Mouse (Mus musculus) intestine, postnatal 0 days (tissue): ENCODE measurements around the gene Thrb. TPM values are rescaled to one million over a fixed set of nuclear protein-coding genes. Genes with fewer than 3 reads are reported as not detected.

Experiments used
- ATAC-seq: fragments of 200-750 bp; cut with Nextera tagmentation; 2 replicates; pipeline ENCODE4 v1.8.0; 2017; ENCODE audit warnings: mild to moderate bottlenecking, moderate TSS enrichment, moderate library complexity
- H3K27ac ChIP-seq: fragments of 300-500 bp; sonication (generic); 2 replicates; pipeline ENCODE4 v1.5.1; 2014; ENCODE audit warnings: mild to moderate bottlenecking, low read depth, low read length, moderate library complexity
- H3K27me3 ChIP-seq: fragments of 300-500 bp; sonication (generic); replicated peaks from 2 replicates; pipeline ENCODE4 v1.6.1; 2014; ENCODE audit warnings: low read length, mixed read lengths; ENCODE audit not compliant: control insufficient read depth, insufficient read depth
- H3K36me3 ChIP-seq: fragments of 300-500 bp; sonication (generic); 2 replicates; pipeline ENCODE4 v1.6.1; 2014; ENCODE audit warnings: mild to moderate bottlenecking, moderate library complexity; ENCODE audit not compliant: control insufficient read depth, insufficient read depth
- H3K4me1 ChIP-seq: fragments of 300-500 bp; sonication (generic); replicated peaks from 2 replicates; pipeline ENCODE4 v1.6.1; 2014; ENCODE audit warnings: antibody characterized with exemption, low read length, mixed read lengths; ENCODE audit not compliant: control insufficient read depth, insufficient read depth
- H3K4me2 ChIP-seq: fragments of 300-500 bp; sonication (generic); replicated peaks from 2 replicates; pipeline ENCODE4 v1.6.1; 2014; ENCODE audit warnings: low read depth, mild to moderate bottlenecking, moderate library complexity
- H3K4me3 ChIP-seq: fragments of 300-500 bp; sonication (generic); 2 replicates; pipeline ENCODE4 v1.5.1; 2014; ENCODE audit warnings: low read depth, low read length
- H3K9ac ChIP-seq: fragments of 300-500 bp; sonication (generic); 2 replicates; pipeline ENCODE4 v1.6.1; 2014; ENCODE audit warnings: mild to moderate bottlenecking, low read depth, low read length
- H3K9me3 ChIP-seq: fragments of 300-500 bp; sonication (generic); 2 replicates; pipeline ENCODE4 v1.6.1; 2016; ENCODE audit warnings: mixed run types; ENCODE audit not compliant: control insufficient read depth
- CTCF ChIP-seq: sonication (generic); IDR thresholded peaks from 2 replicates; pipeline ENCODE4 v1.5.1; 2016; ENCODE audit warnings: low read depth, mild to moderate bottlenecking, control low read depth, antibody characterized with exemption, moderate library complexity
- WGBS: fragments of 180-500 bp; shearing (Covaris S2); extraction: QIAGEN DNeasy Blood & Tissue Kit; methylation state at CpG from one replicate; pipeline ENCODE4 v1.1.7; 2014; 5-methylcytosine and 5-hydroxymethylcytosine counted together
- polyA plus RNA-seq: library from polyadenylated mRNA; unstranded; fragments of >200 nt; fragmentation: Nextera tagmentation; extraction: Ambion mirVana; gene quantifications from 2 replicates; pipeline ENCODE4 v1.2.1, GENCODE M21; 2015

Gene Thrb
- polyA plus RNA-seq, 1 experiment from 2014 or later, result 5.8 TPM

- H3K36me3 ChIP-seq, result no peaks in the 10 kb centered on the region
- TF ChIP-seq CTCF, result no peak
- no peaks in the 10 kb centered on the region for H3K9me3 ChIP-seq
- WGBS, result 67% methylated on average over 3 of the region's 3 CpGs
- ATAC-seq, result no peak
- no peak overlapping the region for H3K4me2 ChIP-seq
- no peak overlapping the region for H3K9ac ChIP-seq
- no peaks in the 10 kb centered on the region for H3K4me1 ChIP-seq
- no peak overlapping the region for H3K4me3 ChIP-seq
- no peak overlapping the region for H3K27ac ChIP-seq
- no peaks in the 10 kb centered on the region for H3K27me3 ChIP-seq
These were observed 18.3 kb upstream of the Thrb start for GRCm38 (mm10) chr14:17641770-17642169.

- Histone ChIP-seq H3K27me3 (no peaks in the 10 kb centered on the region; the same call in 1 of the 2 replicates), H3K9ac (no peak overlapping the region), H3K36me3 (no peaks in the 10 kb centered on the region), H3K9me3 (no peaks in the 10 kb centered on the region), H3K27ac (no peak overlapping the region), H3K4me3 (no peak overlapping the region), H3K4me1 (no peaks in the 10 kb centered on the region), H3K4me2 (no peak overlapping the region)
- TF ChIP-seq CTCF, result no peak
- ATAC-seq, result no peak
- WGBS, result 78% methylated on average over 5 of the region's 5 CpGs
These were observed 5.0 kb upstream of the Thrb start for GRCm38 (mm10) chr14:17655084-17655483.

GRCm38 (mm10) chr14:17659031-17659430 lies 1.0 kb upstream of the Thrb start:
- Histone ChIP-seq H3K27me3 (no peaks in the 10 kb centered on the region; the same call in 1 of the 2 replicates), H3K9ac (no peak overlapping the region), H3K9me3 (no peaks in the 10 kb centered on the region), H3K4me3 (peak overlapping the region; percentile 73), H3K4me1 (no peaks in the 10 kb centered on the region), H3K4me2 (peak overlapping the region; percentile 93), H3K27ac (peak overlapping the region; percentile 67), H3K36me3 (no peaks in the 10 kb centered on the region)
- peak; percentile 69 for TF ChIP-seq CTCF
- WGBS, result under 1% methylated on average over 9 of the region's 10 CpGs
- peak; percentile 48; the same call in 1 of the 2 replicates for ATAC-seq

- Histone ChIP-seq H3K27ac (peak overlapping the region; percentile 89), H3K9ac (peak overlapping the region; percentile 65), H3K4me2 (peak overlapping the region; percentile 93), H3K4me3 (peak overlapping the region; percentile 73), H3K36me3 (no peaks in the 10 kb centered on the region), H3K27me3 (no peaks in the 10 kb centered on the region; the same call in 1 of the 2 replicates), H3K4me1 (no peaks in the 10 kb centered on the region), H3K9me3 (no peaks in the 10 kb centered on the region)
- peak; percentile 63 for TF ChIP-seq CTCF
- ATAC-seq, result peak; percentile 94
- under 1% methylated on average over 82 of the region's 82 CpGs for WGBS
These were observed 453 bp downstream of the Thrb start for GRCm38 (mm10) chr14:17660329-17661099.

DNA sequence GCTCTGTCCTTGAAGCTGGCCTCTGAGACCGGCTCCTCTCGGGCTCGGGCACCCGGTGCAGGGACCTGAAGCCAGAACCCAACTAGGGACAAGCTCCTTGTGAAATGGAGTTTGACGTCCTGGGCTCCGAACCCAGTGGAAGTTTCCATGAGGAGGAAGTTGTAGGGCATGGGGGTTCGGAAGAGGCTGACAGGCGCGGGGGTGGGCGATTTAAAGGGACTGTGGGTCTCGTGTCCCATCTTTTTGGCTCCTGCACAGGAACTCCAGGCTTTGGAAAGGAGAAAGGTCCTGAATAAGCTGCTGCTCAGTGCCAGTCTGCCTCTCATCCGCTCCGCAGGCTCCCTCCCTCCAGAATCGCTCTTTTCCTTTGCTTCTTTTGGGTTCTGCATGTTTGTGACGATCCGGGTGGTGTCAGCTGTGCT lies 1.1 kb downstream of the Thrb start:
- Histone ChIP-seq H3K27me3 (no peaks in the 10 kb centered on the region; the same call in 1 of the 2 replicates), H3K36me3 (no peaks in the 10 kb centered on the region), H3K9me3 (no peaks in the 10 kb centered on the region), H3K4me2 (peak overlapping the region; percentile 93), H3K4me1 (no peaks in the 10 kb centered on the region), H3K4me3 (peak overlapping the region; percentile 73), H3K9ac (peak overlapping the region; percentile 65), H3K27ac (peak overlapping the region; percentile 89)
- under 1% methylated on average over 16 of the region's 16 CpGs for WGBS
- TF ChIP-seq CTCF, result no peak
- peak; percentile 1; the same call in 1 of the 2 replicates for ATAC-seq

- TF ChIP-seq CTCF, result no peak
- H3K9ac ChIP-seq, result no peak overlapping the region
- H3K4me3 ChIP-seq, result no peak overlapping the region
- H3K27ac ChIP-seq, result no peak overlapping the region
- no peak for ATAC-seq
- H3K36me3 ChIP-seq, result no peaks in the 10 kb centered on the region
- H3K4me1 ChIP-seq, result no peaks in the 10 kb centered on the region
- H3K27me3 ChIP-seq, result no peaks in the 10 kb centered on the region; the same call in 1 of the 2 replicates
- WGBS, result 62% methylated on average over 5 of the region's 5 CpGs
- H3K4me2 ChIP-seq, result peak overlapping the region; percentile 93
- H3K9me3 ChIP-seq, result no peaks in the 10 kb centered on the region
These were observed 2.0 kb downstream of the Thrb start for GRCm38 (mm10) chr14:17662087-17662486.
